Mouse (Mus musculus) spleen, adult 2 months (tissue): Measurements from ENCODE around the gene Cdc123. TPM values are rescaled to one million over a fixed set of nuclear protein-coding genes. Genes with fewer than 3 reads are reported as not detected.

ENCODE experiments used
- DNase-seq, 2 experiments: peaks; one replicate each; pipeline versions ENCODE4 v3.0.0 to v3.0.0-alpha.2; 2012 to 2021; ENCODE audit warnings: low spot score in 2 of 2, low read depth in 1 of 2
- H3K27ac ChIP-seq: fragments of 200-500 bp; 2 replicates; pipeline ENCODE4 v1.5.1; 2012; ENCODE audit warnings: low read length, inconsistent platforms; ENCODE audit not compliant: insufficient read depth
- H3K27me3 ChIP-seq: fragments of 200-500 bp; 2 replicates; pipeline ENCODE4 v1.6.1; 2012; ENCODE audit warnings: mild to moderate bottlenecking, moderate library complexity, low read length, inconsistent platforms; ENCODE audit not compliant: control insufficient read depth, insufficient read depth
- H3K36me3 ChIP-seq: fragments of 200-500 bp; 2 replicates; pipeline ENCODE4 v1.6.1; 2012; ENCODE audit warnings: mild to moderate bottlenecking, low read length, inconsistent platforms; ENCODE audit not compliant: control insufficient read depth, insufficient read depth
- H3K4me1 ChIP-seq: fragments of 200-500 bp; 2 replicates; pipeline ENCODE4 v1.6.1; 2011; ENCODE audit warnings: inconsistent platforms; ENCODE audit not compliant: control insufficient read depth, insufficient read depth, insufficient read length
- H3K4me3 ChIP-seq: fragments of 200-500 bp; 2 replicates; pipeline ENCODE4 v1.5.1; 2011; ENCODE audit warnings: mild to moderate bottlenecking, inconsistent platforms; ENCODE audit not compliant: insufficient read depth, insufficient read length; ENCODE audit errors: extremely low read depth
- CTCF ChIP-seq: fragments of 200-500 bp; IDR thresholded peaks from 2 replicates; pipeline ENCODE4 v1.5.1; 2011; ENCODE audit warnings: mild to moderate bottlenecking, inconsistent platforms; ENCODE audit not compliant: insufficient read depth, insufficient read length, insufficient replicate concordance; ENCODE audit errors: extremely low read depth
- POLR2A ChIP-seq: fragments of 200-500 bp; IDR thresholded peaks from 2 replicates; pipeline ENCODE4 v1.6.1; 2011; ENCODE audit warnings: low read depth, low read length, inconsistent platforms
- WGBS: fragments of 180-500 bp; shearing (Covaris S2); methylation state at CpG from one replicate; pipeline ENCODE4 v1.1.7; 2018; 5-methylcytosine and 5-hydroxymethylcytosine counted together
- polyA plus RNA-seq: library from polyadenylated mRNA; depleted of rRNA; stranded (reverse); fragments of >200 nt; gene quantifications from 2 replicates; pipeline ENCODE4 v1.2.3, GENCODE M21; 2012; rRNA removed

The Cdc123 gene
- polyA plus RNA-seq: 27.6 and 29.2 TPM in 2 replicates

DNA sequence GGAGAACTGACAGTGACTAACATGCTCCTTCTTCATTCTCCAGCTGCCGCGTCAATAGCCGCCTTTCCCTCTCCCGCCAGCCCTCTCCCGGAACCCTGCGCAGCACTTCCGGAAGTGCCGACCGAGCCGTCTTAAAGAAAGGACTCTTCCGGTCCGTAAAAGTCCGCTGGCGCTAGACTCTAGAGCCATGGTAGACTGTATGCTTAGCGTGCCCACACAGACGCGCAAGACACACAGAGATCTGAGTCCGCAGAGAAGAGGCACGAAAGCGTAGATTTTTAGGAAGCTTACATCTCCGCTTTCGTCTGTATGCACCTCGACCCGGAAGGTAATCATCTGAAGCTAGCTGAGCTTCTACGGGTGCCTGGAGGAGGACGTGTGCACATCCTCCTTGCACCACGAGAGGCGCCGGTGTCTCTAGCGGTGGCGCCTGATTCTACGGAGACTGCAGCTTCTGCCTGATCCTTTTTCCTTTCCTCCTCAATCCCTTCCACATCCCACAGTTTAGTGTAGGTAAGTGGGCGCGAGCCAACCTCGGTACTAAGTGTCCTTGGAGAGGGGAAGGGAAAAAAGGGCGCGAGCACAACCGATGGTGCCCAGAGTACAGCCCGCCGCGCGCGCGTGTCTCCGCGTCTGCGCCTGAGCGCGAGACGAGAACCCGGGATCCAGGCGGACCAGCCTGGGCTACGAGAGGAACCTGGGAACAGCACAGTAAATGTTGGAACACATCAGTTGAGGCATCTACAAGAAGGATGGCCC is at the start of gene Cdc123, which contains the start of gene Nudt5:
Gene Cdc123, minus strand, starts transcription at position 292 of the 759 bp plus-strand sequence.
Gene Nudt5, plus strand, starts transcription at position 147 of the 759 bp plus-strand sequence.
- DNase-seq: peak; percentile 85 to 90
- TF ChIP-seq POLR2A: no peak
- TF ChIP-seq CTCF: peak; percentile 88
- Histone ChIP-seq H3K27me3 (no peaks in the 10 kb centered on the region), H3K4me3 (peak within 1 kb of the TSS; percentile 89), H3K4me1 (no peaks in the 10 kb centered on the region), H3K36me3 (peaks cover 13% of the 10 kb centered on the region), H3K27ac (peak within 1 kb of the TSS; percentile 95)
- under 1% methylated on average over 53 of the region's 53 CpGs for whole genome bisulfite sequencing

DNA sequence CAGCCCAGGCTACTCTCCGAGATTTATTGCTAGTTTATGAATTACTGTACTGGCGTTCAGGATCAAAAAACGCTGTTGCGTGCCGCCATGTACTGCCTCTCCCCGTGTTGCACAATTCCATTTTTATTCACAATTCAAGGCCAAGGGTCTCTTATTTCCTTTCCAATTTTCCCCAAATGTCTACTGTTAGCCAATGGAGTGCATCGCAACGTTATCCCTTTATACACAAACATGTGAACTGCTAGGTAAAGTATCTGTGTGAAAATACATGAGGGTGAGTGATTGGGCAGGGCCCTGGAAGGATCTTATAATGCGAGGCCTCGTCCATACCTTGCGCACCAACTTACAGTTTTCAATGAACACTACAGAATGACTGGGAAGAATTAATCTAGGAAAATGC is 49.3 kb upstream of the Cdc123 start:
- Histone ChIP-seq H3K27ac (no peak overlapping the region), H3K4me3 (no peak overlapping the region), H3K4me1 (no peaks in the 10 kb centered on the region; the same call in 1 of the 2 replicates), H3K36me3 (peaks cover 1% of the 10 kb centered on the region; the same call in 1 of the 2 replicates), H3K27me3 (no peaks in the 10 kb centered on the region)
- WGBS: 74% methylated on average over 11 of the region's 11 CpGs
- DNase-seq: no peak
- TF ChIP-seq POLR2A: no peak

- 80% methylated on average over 2 of the region's 2 CpGs for WGBS
- TF ChIP-seq CTCF: no peak
- no peak for TF ChIP-seq POLR2A
Observed at GRCm38 (mm10) chr2:5889412-5889811, 44.4 kb upstream of the Cdc123 start.

GRCm38 (mm10) chr2:5888865-5889264 is 43.9 kb upstream of the Cdc123 start:
- DNase-seq: no peak
- Histone ChIP-seq H3K27me3 (no peaks in the 10 kb centered on the region), H3K4me3 (no peak overlapping the region), H3K36me3 (peaks cover 13% of the 10 kb centered on the region; the same call in 1 of the 2 replicates), H3K27ac (no peak overlapping the region), H3K4me1 (no peaks in the 10 kb centered on the region; the same call in 1 of the 2 replicates)
- 90% methylated on average over 5 of the region's 5 CpGs for WGBS
- TF ChIP-seq POLR2A (no peak), CTCF (no peak)

More at GRCm38 (mm10) chr2:5889412-5889811, 44.4 kb upstream of the Cdc123 start:
- H3K36me3 ChIP-seq: peaks cover 13% of the 10 kb centered on the region; the same call in 1 of the 2 replicates
- no peak for DNase-seq
- H3K4me1 ChIP-seq: no peaks in the 10 kb centered on the region; the same call in 1 of the 2 replicates
- no peaks in the 10 kb centered on the region for H3K27me3 ChIP-seq
- no peak overlapping the region for H3K27ac ChIP-seq
- H3K4me3 ChIP-seq: no peak overlapping the region

DNA sequence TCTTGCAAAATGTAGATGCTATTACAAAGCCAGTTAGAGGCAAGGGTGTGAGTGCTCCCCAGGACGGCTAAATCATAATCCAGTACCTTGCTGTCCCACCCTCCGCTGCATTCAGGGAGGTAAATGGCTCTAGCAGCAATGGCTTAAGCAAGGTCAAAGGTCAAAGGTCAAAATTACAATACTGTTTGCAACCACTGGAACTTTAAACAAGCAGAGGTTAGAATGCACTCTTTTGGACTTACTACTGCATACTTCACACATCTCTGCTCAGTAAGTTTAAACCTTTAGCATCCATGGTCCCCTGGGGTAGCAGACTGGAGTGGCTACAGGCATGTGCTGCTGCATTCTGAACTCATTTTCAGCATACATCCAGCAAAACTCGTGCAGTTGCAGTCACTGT is 32.5 kb upstream of the Cdc123 start:
- Histone ChIP-seq H3K27ac (no peak overlapping the region), H3K27me3 (no peaks in the 10 kb centered on the region), H3K4me3 (no peak overlapping the region), H3K36me3 (peaks cover 6% of the 10 kb centered on the region), H3K4me1 (no peaks in the 10 kb centered on the region)
- TF ChIP-seq POLR2A: no peak
- TF ChIP-seq CTCF: no peak
- WGBS: 87% methylated on average over 3 of the region's 3 CpGs
- no peak for DNase-seq

DNA sequence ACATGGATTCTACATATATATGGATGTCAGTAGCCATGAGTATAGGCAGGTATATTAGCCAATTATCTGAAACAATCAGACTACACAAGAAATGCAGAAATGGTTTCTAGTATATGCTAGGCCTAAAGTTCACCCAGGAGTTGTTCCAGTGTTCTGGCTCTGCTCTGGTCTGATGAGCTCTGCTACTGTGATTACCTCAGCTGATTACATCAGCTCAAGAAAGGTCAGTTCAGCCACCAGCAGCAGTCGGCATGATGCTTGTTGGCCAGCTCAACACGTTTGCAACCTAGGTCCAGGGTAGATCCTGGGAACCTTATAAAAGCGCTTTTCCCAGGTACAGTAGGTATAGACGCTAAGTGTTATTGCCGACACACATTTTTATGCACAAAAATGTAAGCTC is 24.8 kb upstream of the Cdc123 start:
- WGBS: 95% methylated on average over 5 of the region's 5 CpGs
- Histone ChIP-seq H3K27me3 (no peaks in the 10 kb centered on the region), H3K4me1 (no peaks in the 10 kb centered on the region), H3K36me3 (peaks cover 6% of the 10 kb centered on the region; the same call in 1 of the 2 replicates), H3K4me3 (no peak overlapping the region), H3K27ac (no peak overlapping the region)
- no peak for DNase-seq
- TF ChIP-seq CTCF (no peak), POLR2A (no peak)

DNA sequence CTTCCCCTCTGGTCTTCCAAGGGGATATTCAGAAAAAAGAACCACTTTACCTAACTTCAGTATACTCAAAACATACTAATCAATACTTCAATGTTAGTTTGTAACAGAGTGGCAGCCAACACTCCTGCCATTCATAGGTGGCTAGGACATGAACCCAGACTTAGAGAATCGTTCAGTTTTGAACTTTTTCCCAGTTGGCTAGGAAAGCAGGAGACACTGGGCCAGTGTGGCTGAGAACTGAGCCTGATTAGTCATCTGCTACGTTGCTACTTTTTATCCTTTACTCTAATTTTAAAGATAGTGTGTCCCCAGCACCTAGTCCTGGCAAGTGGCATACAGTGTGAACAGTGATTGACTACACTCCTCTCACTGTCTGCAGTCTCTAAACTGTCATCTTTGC is 22.7 kb upstream of the Cdc123 start:
- H3K36me3 ChIP-seq: peaks cover 5% of the 10 kb centered on the region; the same call in 1 of the 2 replicates
- 92% methylated on average over 2 of the region's 2 CpGs for WGBS
- H3K4me1 ChIP-seq: no peaks in the 10 kb centered on the region
- H3K27me3 ChIP-seq: no peaks in the 10 kb centered on the region
- H3K27ac ChIP-seq: no peak overlapping the region
- TF ChIP-seq CTCF (no peak), POLR2A (no peak)
- no peak overlapping the region for H3K4me3 ChIP-seq
- no peak for DNase-seq
